Mouse (Mus musculus): ENCODE data around the gene Rdh16f1.

Rdh16f1 gene

GRCm38 (mm10) chr10:127759181-127760110 lies at the start of gene Rdh16f1, which contains the start of gene Rdh1:
Gene Rdh16f1, plus strand, starts transcription at chr10:127759787.
Gene Rdh1, plus strand, starts transcription at chr10:127759721.
- no peak for DNase-seq (ENCODE audit: low read depth, low spot score)

GRCm38 (mm10) chr10:127710331-127710730 lies 49.3 kb upstream of the Rdh16f1 start:
- no peak for DNase-seq (ENCODE audit: low read depth, low spot score)

- DNase-seq (ENCODE audit: low read depth, low spot score), result no peak
These were observed 46.9 kb upstream of the Rdh16f1 start for GRCm38 (mm10) chr10:127712736-127713135.

GRCm38 (mm10) chr10:127721671-127722418 lies 37.7 kb upstream of the Rdh16f1 start:
- DNase-seq (ENCODE audit: low read depth, low spot score), result no peak

GRCm38 (mm10) chr10:127724178-127724577 lies 35.4 kb upstream of the Rdh16f1 start, which contains the start of gene Tac2:
Gene Tac2, plus strand, starts transcription at chr10:127724478.
- no peak for DNase-seq (ENCODE audit: low read depth, low spot score)

GRCm38 (mm10) chr10:127725136-127725535 lies 34.5 kb upstream of the Rdh16f1 start:
- no peak for DNase-seq (ENCODE audit: low read depth, low spot score)

- no peak for DNase-seq (ENCODE audit: low read depth, low spot score)
These were observed 31.1 kb upstream of the Rdh16f1 start for GRCm38 (mm10) chr10:127728437-127728836.

- no peak for DNase-seq (ENCODE audit: low read depth, low spot score)
These were observed 29.2 kb upstream of the Rdh16f1 start for GRCm38 (mm10) chr10:127730285-127730932.

GRCm38 (mm10) chr10:127730933-127731310 lies 28.7 kb upstream of the Rdh16f1 start:
- DNase-seq (ENCODE audit: low read depth, low spot score), result no peak

- DNase-seq (ENCODE audit: low read depth, low spot score), result no peak
These were observed 28.2 kb upstream of the Rdh16f1 start for GRCm38 (mm10) chr10:127731397-127731796.

- no peak for DNase-seq (ENCODE audit: low read depth, low spot score)
These were observed 25.2 kb upstream of the Rdh16f1 start for GRCm38 (mm10) chr10:127734434-127734833.

- DNase-seq (ENCODE audit: low read depth, low spot score), result no peak
These were observed 23.3 kb upstream of the Rdh16f1 start for GRCm38 (mm10) chr10:127736266-127736665.

- no peak for DNase-seq (ENCODE audit: low read depth, low spot score)
These were observed 22.7 kb upstream of the Rdh16f1 start for GRCm38 (mm10) chr10:127736916-127737315.

- no peak for DNase-seq (ENCODE audit: low read depth, low spot score)
These were observed 22.0 kb upstream of the Rdh16f1 start for GRCm38 (mm10) chr10:127737552-127737951.

- no peak for DNase-seq (ENCODE audit: low read depth, low spot score)
These were observed 21.3 kb upstream of the Rdh16f1 start for GRCm38 (mm10) chr10:127738151-127738882.

- no peak for DNase-seq (ENCODE audit: low read depth, low spot score)
These were observed 20.4 kb upstream of the Rdh16f1 start, which contains the start of gene Zbtb39 for GRCm38 (mm10) chr10:127739083-127739660. Gene Zbtb39, plus strand, starts transcription at chr10:127739538.

- DNase-seq (ENCODE audit: low read depth, low spot score), result no peak
These were observed 19.9 kb upstream of the Rdh16f1 start for GRCm38 (mm10) chr10:127739661-127740161.

GRCm38 (mm10) chr10:127744661-127745060 lies 14.9 kb upstream of the Rdh16f1 start:
- no peak for DNase-seq (ENCODE audit: low read depth, low spot score)

- DNase-seq (ENCODE audit: low read depth, low spot score), result no peak
These were observed 13.7 kb upstream of the Rdh16f1 start for GRCm38 (mm10) chr10:127745886-127746285.

- no peak for DNase-seq (ENCODE audit: low read depth, low spot score)
These were observed 12.3 kb upstream of the Rdh16f1 start for GRCm38 (mm10) chr10:127747254-127747653.

Measured in telencephalon, adult 2 months (tissue).